Mouse (Mus musculus): Measurements from ENCODE around the gene Sdk2.

Gene Sdk2

DNA sequence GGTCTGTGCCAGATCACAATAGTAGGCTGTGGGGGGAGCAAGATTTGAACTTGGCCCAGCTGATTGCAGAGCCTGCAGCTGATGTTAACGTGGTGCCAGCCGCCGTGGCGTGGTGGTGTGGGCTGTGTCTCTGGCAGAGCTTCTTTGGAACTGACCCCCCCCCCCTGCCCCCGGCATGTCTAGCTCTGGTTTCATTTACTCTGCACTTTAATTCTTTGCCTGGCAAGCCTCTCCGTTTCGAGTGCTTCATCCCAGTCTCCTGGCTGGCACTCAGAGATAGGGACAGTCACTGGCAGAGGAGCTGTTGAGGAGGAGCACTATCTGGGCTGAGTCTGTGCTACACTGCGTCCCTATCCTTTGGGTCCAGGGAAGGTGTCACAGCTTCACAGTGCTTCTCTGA is 75.0 kb downstream of the Sdk2 start:
- no peak for DNase-seq (ENCODE audit: low spot score in 2 of 2)

- DNase-seq (ENCODE audit: low spot score in 2 of 2): no peak
Observed at GRCm38 (mm10) chr11:113990466-113990865, 76.4 kb downstream of the Sdk2 start.

DNA sequence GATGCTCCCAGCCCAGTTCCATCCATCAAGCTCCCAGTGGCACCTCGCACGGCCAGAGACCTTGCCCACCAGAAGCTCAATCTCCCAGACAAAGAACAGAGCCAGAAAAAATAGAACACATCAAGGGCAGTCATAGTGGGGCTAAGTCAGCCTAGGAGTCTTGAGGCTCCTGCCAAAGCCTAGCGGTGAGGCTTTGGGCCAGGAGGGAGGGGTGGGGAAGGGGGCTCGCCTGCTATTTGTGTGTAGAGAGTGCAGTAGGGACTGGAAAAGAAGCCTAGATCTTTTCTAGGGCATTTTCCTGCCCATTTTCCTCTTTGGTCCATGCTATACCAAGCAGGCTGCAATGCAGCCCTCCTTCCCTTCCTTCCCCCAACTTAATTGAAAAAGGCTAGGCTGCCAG is 76.8 kb downstream of the Sdk2 start:
- no peak for DNase-seq (ENCODE audit: low spot score in 2 of 2)

DNA sequence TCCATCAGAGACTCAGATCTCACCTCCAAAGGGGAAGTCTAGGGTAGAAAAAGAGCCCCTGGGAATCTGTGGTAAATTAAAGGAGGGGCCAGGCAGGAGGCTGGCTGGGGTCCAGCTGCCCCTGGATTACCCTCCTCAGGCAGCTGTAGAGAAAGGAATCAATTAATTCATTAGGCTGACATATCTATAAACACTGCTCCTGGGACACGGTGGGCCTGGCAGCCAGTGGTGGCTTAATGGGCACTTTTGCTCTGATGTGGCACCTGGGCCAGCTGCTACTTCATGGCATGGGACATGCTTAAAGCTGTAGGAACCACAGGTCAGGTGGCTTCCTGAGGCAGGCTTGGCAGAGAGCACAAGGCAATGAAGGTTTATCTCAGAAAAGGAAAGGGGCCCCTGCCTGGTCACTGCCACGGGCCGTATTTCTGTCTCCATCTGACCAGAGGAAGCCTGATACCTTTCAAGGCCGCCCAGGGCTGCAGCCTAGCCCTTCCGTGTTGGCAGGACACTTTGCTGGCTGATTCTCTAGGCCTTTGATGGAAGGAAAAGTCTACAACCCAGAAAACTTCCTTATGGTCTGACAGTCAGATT is 80.9 kb downstream of the Sdk2 start:
- DNase-seq (ENCODE audit: low spot score in 2 of 2): no peak

DNA sequence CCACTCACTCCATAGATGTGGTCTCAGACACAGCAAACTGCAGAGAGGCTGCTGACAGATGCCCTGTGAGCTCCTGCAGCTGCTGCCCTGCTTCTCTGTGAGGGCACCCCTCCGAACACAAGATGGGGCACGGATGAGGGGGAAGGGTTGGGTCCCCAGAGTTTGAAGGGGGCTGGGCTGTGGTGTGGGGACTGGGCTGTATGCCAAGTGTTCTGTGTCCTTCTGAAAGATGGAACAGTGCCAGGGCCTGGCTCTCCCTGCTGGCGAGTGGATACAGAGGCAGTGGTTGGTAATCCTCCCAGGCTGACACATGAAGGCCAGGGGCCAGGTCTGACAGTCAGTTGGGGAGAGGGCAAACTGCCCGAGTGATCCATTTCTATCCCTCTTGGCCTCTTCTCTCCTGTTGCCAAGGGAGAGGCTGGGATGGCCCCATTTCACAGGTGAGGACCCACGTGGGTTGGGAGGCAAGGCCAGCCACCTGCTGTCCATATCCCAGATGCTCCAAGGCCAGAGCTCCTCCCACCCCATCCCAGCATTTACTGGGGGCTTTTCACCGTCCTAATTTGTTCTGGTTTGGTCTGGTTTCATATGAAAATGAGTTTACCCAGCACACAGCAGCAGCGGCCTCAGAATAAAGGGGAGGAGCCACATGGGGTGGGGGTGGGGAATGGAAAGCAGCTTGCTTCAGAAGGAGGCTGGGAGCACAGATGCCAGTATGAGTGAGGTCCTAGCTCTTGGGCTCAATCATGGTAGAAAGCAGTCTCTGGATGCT is 84.9 kb downstream of the Sdk2 start:
- DNase-seq (ENCODE audit: low spot score in 2 of 2): no peak

GRCm38 (mm10) chr11:113981088-113981487 is 85.8 kb downstream of the Sdk2 start:
- DNase-seq (ENCODE audit: low spot score in 2 of 2): no peak

DNA sequence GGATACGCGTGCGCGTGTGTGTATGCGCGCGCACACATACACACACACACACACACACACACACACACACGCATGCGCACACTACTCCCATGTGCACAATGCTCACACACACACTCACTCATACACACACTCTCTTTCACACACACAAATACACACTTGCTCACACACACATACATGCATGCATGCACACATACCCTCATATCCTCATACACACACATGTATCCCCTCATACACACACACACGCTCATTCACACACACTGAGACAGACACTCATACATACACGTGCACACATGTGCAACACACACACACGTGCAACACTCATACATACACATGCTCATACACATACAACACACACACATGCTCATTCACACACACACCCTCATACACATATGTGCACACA is 88.5 kb downstream of the Sdk2 start:
- DNase-seq (ENCODE audit: low spot score in 2 of 2): no peak

GRCm38 (mm10) chr11:113975667-113975970 is 91.2 kb downstream of the Sdk2 start:
- DNase-seq (ENCODE audit: low spot score in 2 of 2): no peak

- DNase-seq (ENCODE audit: low spot score in 2 of 2): no peak
Observed at GRCm38 (mm10) chr11:113974876-113975666, 91.8 kb downstream of the Sdk2 start.

DNA sequence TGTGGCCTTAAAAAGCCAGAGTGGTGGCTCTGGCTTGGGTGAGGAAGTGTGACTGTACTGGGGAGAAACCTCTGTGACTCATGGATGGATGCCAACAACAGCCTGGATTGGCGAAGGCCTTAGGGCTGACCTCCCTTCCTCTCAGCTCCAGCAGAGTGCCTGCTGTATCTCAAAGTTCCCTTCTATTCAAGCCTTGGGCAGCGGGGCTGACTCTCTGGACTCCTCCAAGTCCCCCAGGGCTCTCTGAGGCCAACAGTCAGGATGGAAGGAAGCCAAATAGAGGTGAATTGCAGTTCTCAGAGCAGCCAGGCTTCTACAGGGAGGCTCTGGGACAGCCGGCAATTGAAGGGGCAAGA is 94.4 kb downstream of the Sdk2 start:
- no peak for DNase-seq (ENCODE audit: low spot score in 2 of 2)

GRCm38 (mm10) chr11:113971609-113972516 is 95.0 kb downstream of the Sdk2 start:
- no peak for DNase-seq (ENCODE audit: low spot score in 2 of 2)

DNA sequence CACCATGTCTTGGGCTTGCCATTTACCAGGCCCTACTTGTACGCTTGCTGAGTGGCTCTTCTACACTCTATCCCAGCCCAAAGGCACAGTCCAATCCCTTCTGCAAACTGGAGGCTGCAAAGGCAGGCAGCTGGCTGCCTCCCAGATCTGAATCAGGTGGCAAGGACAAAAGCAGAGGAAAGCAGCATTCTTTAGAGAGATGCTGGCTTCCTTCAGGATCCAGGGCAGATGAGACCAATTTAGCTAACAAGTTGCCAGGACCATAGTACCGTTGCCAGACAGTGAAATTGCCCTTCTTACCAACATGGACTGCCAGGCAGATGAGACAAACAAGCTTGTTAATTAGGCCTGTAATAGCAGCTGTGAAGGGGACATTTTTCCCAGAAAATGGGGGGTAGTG is 96.8 kb downstream of the Sdk2 start:
- no peak for DNase-seq (ENCODE audit: low spot score in 2 of 2)

GRCm38 (mm10) chr11:113965214-113965613 is 101.6 kb downstream of the Sdk2 start:
- no peak for DNase-seq (ENCODE audit: low spot score in 2 of 2)

DNA sequence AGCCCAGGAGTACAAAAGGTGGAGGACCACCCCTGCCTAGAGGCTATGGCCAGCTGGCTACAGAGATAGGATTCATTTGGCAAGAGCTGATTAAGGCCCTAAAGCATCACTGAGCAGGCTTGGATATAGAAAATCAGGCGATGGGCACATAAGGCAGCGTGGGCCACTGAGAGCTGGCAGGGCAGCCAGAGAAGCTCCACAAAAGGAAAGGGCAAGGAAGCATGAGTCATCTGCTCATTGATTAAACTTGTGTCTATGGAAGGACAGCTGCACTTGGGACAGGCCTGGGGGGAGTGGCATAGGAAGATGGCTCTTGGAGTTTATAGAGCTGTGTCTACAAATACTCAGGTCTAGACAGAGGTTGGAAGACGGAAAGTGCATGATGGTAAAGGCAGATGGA is 104.1 kb downstream of the Sdk2 start:
- no peak for DNase-seq (ENCODE audit: low spot score in 2 of 2)

GRCm38 (mm10) chr11:113951616-113951988 is 115.2 kb downstream of the Sdk2 start:
- no peak for DNase-seq (ENCODE audit: low spot score in 2 of 2)

GRCm38 (mm10) chr11:113950904-113951615 is 115.8 kb downstream of the Sdk2 start:
- no peak for DNase-seq (ENCODE audit: low spot score in 2 of 2)

DNA sequence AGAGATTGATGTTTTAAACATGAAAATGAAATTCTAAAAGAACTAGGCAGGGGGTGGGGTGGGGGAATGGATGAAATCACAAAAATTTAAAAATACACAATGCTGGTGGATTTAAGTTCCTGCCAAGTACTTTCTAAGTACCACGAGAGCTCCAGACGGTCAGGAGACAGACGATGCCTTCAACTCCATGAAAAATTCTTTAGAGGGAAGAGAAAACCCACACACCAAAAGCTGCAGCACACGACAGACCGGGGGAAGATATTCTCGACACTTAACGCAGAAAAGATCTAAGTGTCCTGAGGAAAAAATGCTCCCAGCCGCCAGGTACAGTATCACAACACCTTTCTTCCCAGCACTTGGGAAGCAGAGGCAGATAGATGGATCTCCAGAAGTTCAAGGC is 118.2 kb downstream of the Sdk2 start:
- no peak for DNase-seq (ENCODE audit: low spot score in 2 of 2)

DNA sequence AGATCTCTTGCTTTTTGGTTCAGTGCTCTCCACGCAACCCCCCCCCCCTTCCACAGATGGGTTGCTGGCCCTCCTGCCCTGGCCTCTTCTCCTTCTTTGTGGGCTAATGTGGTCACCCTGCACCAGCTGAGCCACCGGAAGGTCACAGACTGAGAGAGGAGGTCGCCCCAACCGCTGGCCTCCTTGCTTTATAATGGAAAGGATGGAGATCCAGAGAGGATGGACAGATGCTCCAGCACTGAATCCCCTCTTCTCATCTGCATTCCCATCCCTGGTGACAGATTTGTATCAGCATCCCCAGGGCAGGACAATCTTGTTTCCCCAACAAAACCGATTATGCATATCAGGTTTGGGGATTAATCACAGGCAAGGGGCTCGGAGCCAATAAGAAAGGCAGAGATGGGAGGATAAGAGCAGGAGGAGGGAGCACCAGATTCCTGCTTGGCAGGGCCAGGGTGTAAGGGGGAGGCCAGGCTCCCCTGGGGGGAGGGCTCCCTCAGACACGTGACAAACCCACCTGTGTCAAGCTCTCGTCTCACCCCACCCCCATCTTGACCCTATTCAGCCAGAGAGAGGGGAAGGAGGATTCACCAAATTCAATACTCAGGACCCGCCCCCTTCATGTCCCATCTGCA is 124.6 kb downstream of the Sdk2 start:
- no peak for DNase-seq (ENCODE audit: low spot score in 2 of 2)

- DNase-seq (ENCODE audit: low spot score in 2 of 2): no peak
Observed at GRCm38 (mm10) chr11:113933678-113934077, 133.2 kb downstream of the Sdk2 start.

DNA sequence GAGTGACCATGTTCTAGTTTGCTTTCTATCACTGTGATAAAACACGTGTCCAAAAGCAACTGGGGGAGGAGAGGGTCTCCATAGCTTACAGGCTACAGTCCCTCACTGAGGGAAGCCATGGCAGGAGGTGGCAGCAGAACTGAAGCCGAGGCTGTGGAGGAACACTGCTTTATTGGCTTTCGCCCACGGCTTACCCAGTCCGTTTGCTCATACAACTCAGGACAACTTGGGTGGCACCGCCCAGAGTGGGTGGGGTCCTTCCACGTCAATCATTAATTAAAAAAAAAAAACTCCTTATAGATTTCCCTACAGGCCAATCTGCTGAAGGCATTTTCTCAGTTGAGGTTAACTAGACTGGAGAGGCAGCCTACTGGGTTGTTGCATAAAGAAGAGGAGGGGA is 133.9 kb downstream of the Sdk2 start:
- no peak for DNase-seq (ENCODE audit: low spot score in 2 of 2)

DNA sequence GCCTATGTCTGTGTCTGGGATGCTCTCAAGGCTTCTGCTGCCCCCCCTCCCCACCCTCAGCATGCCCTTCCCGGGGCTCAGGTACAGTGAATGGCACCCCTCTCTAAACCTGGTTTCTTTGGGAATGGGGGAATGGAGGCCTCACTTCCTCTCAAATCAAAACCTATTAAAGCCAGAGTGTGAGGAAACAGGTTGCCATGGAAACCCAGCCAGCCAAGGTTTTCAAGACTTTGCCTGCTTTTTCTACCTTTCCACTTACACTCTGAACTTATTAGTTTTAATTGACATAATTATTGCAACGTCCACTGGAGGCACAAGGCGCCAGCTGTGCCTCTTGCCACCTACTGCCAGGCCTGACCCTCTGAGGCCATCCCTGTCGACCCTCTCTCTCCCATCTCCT is 135.1 kb downstream of the Sdk2 start:
- no peak for DNase-seq (ENCODE audit: low spot score in 2 of 2)

Data from spleen, postnatal 14 days (tissue).